Mouse (Mus musculus): ENCODE data around the gene Calhm2.

GRCm38 (mm10) chr19:47067924-47068611 lies 70.0 kb downstream of the Calhm2 start:
- TF ChIP-seq CTCF (IDR thresholded peaks at IDR 0.05; ENCODE audit: low read depth) (no peak), EP300 (IDR thresholded peaks at IDR 0.05; ENCODE audit: low read depth) (no peak)

Data from heart, postnatal 0 days (tissue).